Mouse (Mus musculus) bone marrow macrophage, adult 2 months (primary cell): ENCODE data around the gene Chrna10.

Source experiments
- CTCF ChIP-seq: IDR thresholded peaks from 2 replicates; pipeline ENCODE4 v1.5.1; 2012; ENCODE audit warnings: low read depth, mild to moderate bottlenecking, low read length, moderate library complexity
- POLR2A ChIP-seq: IDR thresholded peaks from 2 replicates; pipeline ENCODE4 v1.6.1; 2012; ENCODE audit warnings: mild to moderate bottlenecking, low read depth, low read length, borderline replicate concordance

GRCm38 (mm10) chr7:102102241-102102640 is 14.4 kb downstream of the Chrna10 start:
- TF ChIP-seq CTCF = no peak
- no peak for TF ChIP-seq POLR2A
